Mouse (Mus musculus): ENCODE measurements around the gene Il15.

GRCm38 (mm10) chr8:82327986-82328652, 74.9 kb downstream of the Il15 start:
- TF ChIP-seq CTCF (IDR thresholded peaks at IDR 0.05; ENCODE audit: control insufficient read depth, insufficient read depth, insufficient read length) (no peak), MYOG (IDR thresholded peaks at IDR 0.05; ENCODE audit: control insufficient read depth, extremely low read depth, insufficient read length) (no peak)

All from C2C12 (cell line).